Comparison of ENCODE assay signal across 8 mouse cellular contexts in genomic region chr13:55513111-55513748, GRCm38 (mm10). TPM values are rescaled to one million over a fixed set of nuclear protein-coding genes. Genes with fewer than 3 reads are reported as not detected.
DNase-seq lines count a peak whose midpoint lies in the region; ATAC-seq lines count a peak whose summit lies in the region.

Pdlim7 (minus strand) TSS chr13:55513676.

- peak; percentile 73 for ATAC-seq in intestine, embryonic 15.5 days

- WGBS in intestine, embryonic 15.5 days: under 1% methylated on average over 48 of the region's 55 CpGs
- under 1% methylated on average over 55 of the region's 55 CpGs for WGBS in midbrain, embryonic 10.5 days

- peak within 1 kb of the TSS; percentile 92 for H3K27ac ChIP-seq in intestine, embryonic 15.5 days
- peak within 1 kb of the TSS; percentile 95 for H3K27ac ChIP-seq in midbrain, embryonic 10.5 days (replicated peaks)

- peaks cover 6% of the 10 kb centered on the region; the same call in 1 of the 2 replicates for H3K36me3 ChIP-seq in intestine, embryonic 15.5 days
- peaks cover 26% of the 10 kb centered on the region for H3K36me3 ChIP-seq in midbrain, embryonic 10.5 days

- intact Hi-C loops in gastrocnemius, postnatal 36 days (cut with DNase I): no loop called here
- intact Hi-C loops in left cerebral cortex, postnatal 36 days (cut with DNase I): loop anchor here (2.0 kb wide), 2 partner anchors 30 to 108 kb away; no protein-coding TSS in a partner anchor

- DNase-seq in adrenal gland, postnatal 10 days: peak; percentile 95
- peak; percentile 80 for DNase-seq in embryo, embryonic 11.5 days (ENCODE audit: low read depth, low spot score)
- peak; percentile 87 to 95 for DNase-seq in gastrocnemius, postnatal 36 days
- peak; percentile 89 to 90 for DNase-seq in left cerebral cortex, postnatal 36 days (ENCODE audit: low spot score in 2 of 2)
- peak; percentile 91 for DNase-seq in midbrain, embryonic 10.5 days (ENCODE audit: low spot score)
- peak; percentile 71 to 74 for DNase-seq in right cerebral cortex, postnatal 36 days (ENCODE audit: low spot score in 2 of 2)
- peak; percentile 89 for DNase-seq in yolk sac, embryonic 10.5 days (ENCODE audit: low spot score)

- H3K9me3 ChIP-seq in intestine, embryonic 15.5 days: no peaks in the 10 kb centered on the region
- no peaks in the 10 kb centered on the region for H3K9me3 ChIP-seq in midbrain, embryonic 10.5 days (replicated peaks)

- H3K9ac ChIP-seq in intestine, embryonic 15.5 days: peak within 1 kb of the TSS; percentile 81

- no peaks in the 10 kb centered on the region for H3K27me3 ChIP-seq in intestine, embryonic 15.5 days (replicated peaks)
- H3K27me3 ChIP-seq in midbrain, embryonic 10.5 days (ENCODE audit: low read depth, poor library complexity, severe bottlenecking): peaks cover 21% of the 10 kb centered on the region

- H3K4me2 ChIP-seq in intestine, embryonic 15.5 days (replicated peaks): peak within 1 kb of the TSS; percentile 81

- H3K4me1 ChIP-seq in intestine, embryonic 15.5 days (replicated peaks): peaks cover 25% of the 10 kb centered on the region
- H3K4me1 ChIP-seq in midbrain, embryonic 10.5 days: peaks cover 45% of the 10 kb centered on the region

- H3K4me3 ChIP-seq in intestine, embryonic 15.5 days (replicated peaks): peak within 1 kb of the TSS; percentile 72
- H3K4me3 ChIP-seq in midbrain, embryonic 10.5 days: peak within 1 kb of the TSS; percentile 84

RNA-seq across cellular contexts. Expression of gene Pdlim7, which starts in this region (rescaled TPM):
- total RNA-seq in adrenal gland, postnatal 10 days (2021): 10 to 100 TPM; 31.6 to 39.4 TPM
- 100 to 1,000 TPM; 605 to 719 TPM for total RNA-seq in gastrocnemius, postnatal 36 days (2021)
- 187 and 195 TPM in 2 replicates for polyA plus RNA-seq in intestine, embryonic 15.5 days (2015; fragmentation: Nextera tagmentation; extraction: Ambion mirVana)
- 100 to 1,000 TPM in 1 of 2 experiments, 10 to 100 TPM in 1; 82.1 to 101 TPM for total RNA-seq in left cerebral cortex, postnatal 36 days (2021)
- polyA plus RNA-seq in midbrain, embryonic 10.5 days (2016; fragmentation: Nextera tagmentation; extraction: Ambion mirVana): 191 and 195 TPM in 2 replicates

Comparison
In these comparisons a context has a peak if more than half of its experiments do, and no peak if none do; other contexts are left out.
1. Peak in every context shown above with its lines: DNase-seq, ATAC-seq, H3K4me3 ChIP-seq and H3K27ac ChIP-seq.
2. RNA of gene Pdlim7 (total RNA-seq): 605 to 719 TPM in gastrocnemius, postnatal 36 days; 82.1 to 101 TPM in left cerebral cortex, postnatal 36 days and 31.6 to 39.4 TPM in adrenal gland, postnatal 10 days; every median in the first group is over 4 times any median in the second.